Mouse (Mus musculus): ENCODE measurements around the gene Ifi35.
A peak's percentile ranks its signal among the peaks of the same experiment; 100 is the strongest.
"Not testable (repeated sequence)": the region's sequence is repeated elsewhere in the genome, so short reads cannot be mapped to it uniquely, and the experiment has no call there.

Gene Ifi35

DNA sequence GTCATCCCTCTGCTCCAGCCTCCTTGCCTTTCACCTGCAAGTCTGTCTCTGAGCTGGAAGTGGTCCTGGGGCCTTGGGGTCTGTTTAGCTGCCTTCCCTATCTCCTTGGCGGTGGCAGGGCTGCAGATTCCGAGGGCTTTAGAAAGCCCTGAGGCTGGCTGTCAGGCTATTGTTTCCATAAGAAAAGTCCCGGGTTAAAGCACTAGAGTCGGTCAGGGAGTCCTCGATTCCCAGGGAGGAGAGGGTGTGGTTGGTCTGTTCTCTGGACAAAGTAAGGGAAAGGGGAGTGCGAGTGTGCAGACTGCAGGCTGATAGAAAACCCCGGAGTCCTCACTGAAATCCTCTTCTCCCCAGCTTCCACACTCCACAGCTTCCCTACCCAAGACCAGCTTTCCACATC is 22.0 kb downstream of the Ifi35 start:
- DNase-seq: no peak

DNA sequence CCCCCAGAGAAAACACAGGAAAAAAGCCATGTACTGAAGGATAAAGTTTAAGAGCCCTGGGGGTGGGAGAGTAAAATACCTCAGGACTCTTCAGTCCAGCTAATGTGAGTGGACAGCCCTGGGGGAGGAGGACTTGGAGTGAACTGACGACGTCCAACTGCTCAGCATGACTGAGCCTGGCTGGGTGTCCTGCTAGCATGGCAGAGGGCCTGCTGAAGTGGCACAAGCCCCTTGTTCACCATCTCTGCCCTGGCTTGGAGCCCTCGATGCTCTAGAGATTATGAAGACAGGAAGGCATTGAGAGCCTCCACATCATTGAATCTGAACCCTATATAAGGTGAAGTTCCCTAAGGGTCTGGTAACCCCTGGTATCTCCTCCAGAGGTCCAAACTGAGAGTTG is 23.7 kb downstream of the Ifi35 start:
- DNase-seq: no peak

DNA sequence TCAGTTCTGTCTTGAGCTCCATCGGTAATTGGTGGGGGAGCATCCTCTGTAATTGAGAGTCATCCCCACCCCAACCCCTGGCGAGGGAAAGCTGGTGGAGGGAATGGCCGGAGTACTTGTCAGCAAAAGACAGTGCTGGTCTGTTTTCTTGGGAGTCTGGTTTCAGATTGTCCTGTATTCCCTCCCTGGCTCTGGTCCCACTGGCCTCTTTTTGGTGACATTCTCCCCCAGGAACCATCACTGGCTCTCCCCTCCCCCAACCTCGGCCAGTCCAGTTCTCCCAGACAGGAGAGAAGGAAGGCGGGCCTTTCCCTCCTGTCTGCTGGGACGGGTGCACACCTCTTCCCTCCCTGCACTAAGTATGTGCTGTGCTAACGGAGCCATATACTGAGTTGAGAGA is 24.1 kb downstream of the Ifi35 start:
- no peak for DNase-seq

DNA sequence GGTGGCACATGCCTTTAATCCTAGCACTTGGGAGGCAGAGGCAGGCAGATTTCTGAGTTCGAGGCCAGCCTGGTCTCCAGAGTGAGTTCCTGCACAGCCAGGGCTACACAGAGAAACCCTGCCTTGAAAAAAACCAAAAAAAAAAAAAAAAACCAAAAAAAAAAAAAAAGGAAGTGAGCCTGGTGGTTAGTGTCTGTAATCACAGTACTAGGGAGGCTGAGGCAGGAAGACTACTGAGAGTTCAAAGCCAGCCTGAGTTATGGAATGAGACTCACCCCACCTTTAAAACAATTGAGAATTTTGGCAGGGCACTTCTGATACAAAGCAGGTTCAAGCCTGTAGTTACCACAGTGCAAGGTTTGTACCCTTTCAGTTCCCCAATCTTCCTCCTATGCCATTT is 25.5 kb downstream of the Ifi35 start:
- DNase-seq: not testable (repeated sequence)

DNA sequence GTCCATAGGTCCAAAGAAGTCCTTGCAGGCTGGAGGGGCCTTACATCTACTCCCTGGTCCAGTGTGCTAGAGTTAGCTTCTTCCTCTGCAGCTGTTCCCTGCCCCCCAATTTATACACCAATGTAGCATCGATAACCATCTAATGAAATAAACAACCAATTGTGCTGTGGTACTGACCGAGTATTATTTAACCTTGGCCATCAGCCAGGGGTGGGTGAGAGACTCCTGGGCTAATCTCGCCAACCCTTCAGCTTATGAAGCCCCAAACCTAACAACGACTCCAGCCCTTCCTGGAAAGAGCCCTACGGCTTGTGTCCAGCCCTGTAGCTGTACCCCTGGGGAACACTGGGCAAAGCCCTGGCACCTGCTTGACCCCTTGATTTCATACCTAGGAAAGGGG is 26.1 kb downstream of the Ifi35 start:
- no peak for DNase-seq

DNA sequence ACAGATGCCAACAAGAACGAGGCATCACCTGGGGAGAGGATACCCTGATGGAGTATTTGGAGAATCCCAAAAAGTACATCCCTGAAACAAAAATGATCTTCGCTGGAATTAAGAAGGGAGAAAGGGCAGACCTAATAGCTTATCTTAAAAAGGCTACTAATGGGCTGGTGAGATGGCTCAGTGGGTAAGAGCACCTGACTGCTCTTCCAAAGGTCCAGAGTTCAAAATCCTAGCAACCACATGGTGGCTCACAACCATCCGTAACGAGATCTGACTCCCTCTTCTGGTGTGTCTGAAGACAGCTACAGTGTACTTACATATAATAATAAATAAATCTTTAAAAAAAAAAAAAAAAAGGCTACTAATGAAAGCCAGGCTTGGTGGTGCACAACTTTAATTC is 28.2 kb downstream of the Ifi35 start:
- not testable (repeated sequence) for DNase-seq

DNA sequence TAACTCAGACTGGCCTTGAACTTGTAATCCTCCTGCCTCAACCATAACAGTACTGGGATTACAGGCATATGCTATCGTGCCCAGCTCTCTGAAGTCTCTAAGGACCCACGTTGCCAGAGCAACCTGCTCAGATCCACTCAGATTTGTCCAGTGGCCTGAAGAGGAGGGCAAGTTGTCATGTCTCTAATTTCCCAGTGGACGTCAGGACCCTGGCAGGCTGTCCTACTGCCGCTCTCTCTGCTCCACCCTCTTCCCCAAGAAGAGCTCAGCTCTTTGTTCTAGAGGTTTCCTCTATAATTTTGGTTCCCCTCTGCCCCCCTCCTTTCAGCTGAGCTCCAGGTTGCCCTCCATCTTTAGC is 29.0 kb downstream of the Ifi35 start:
- DNase-seq: no peak

DNA sequence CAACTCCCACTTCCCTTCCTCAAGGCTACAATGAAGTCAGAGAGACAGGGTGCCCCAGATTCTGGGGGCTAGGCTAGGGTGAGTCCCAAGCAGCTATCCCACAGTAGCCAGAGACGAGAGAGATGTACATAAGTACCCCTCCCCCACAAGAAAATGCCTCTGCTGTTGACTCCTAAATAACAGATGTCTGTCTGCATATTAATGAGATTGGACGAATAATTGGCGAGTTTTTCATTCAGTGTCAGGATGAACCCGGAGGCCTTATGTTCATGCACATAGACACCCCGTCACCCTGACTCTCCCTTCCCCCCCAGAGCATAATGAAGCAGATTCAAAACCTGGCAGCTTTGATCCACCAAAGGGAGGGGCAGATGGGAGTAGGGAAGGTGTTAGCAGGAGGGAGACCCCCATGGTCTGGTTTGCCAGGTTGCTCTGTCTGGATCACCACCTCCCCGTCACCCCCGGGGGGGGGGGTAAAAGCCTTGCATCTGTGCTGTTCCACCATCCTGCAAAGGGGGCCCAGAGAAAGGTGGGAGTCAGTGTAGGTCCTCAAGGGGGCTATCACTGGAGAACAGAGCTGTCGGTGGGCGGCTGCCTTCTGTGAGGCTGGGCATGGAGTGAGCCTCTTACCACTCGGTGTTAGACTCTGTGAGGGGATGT is 29.5 kb downstream of the Ifi35 start:
- DNase-seq: no peak

DNA sequence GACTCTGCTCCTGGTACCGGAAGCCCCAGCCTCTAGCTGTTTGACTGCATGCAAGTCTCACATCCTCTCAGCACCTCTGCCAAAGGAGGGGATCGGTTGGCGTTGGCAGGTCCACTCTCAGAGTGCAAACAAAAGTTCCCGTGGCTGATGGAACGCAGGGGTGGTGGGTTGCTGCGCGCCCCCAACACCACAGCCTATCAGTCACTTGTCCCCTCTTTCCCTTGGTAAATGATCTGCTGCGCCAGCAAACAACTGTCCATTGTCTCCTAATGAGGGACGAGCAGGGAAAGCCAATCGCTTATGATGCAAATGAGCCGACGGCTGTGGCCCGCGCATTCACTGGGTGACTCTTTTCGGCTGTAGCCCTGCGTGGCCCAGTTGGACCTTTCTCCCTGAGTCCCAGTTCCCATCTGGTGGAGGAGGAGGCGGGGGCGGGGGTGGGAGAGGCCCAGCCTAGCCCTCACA is 31.0 kb downstream of the Ifi35 start:
- peak; percentile 34 for DNase-seq

DNA sequence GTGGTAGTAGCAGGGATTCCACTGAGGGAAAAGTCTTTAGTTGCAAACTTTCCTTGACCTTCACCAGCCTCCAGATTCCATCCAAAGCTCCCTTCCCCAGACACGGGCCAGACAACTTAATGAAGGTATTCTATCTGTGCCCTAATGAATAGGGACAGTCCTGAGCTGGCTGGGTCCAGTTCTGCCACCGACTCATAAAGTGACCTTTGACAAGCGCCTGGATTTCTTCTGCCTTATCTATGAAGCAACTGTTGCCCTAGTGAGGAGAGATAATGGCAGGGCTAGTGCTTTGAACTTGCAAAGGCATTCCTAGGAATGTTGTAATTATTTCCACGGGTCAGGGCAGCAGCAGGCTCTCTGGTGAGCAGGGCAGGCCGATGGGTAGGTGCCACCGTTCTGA is 32.7 kb downstream of the Ifi35 start:
- DNase-seq: no peak

DNA sequence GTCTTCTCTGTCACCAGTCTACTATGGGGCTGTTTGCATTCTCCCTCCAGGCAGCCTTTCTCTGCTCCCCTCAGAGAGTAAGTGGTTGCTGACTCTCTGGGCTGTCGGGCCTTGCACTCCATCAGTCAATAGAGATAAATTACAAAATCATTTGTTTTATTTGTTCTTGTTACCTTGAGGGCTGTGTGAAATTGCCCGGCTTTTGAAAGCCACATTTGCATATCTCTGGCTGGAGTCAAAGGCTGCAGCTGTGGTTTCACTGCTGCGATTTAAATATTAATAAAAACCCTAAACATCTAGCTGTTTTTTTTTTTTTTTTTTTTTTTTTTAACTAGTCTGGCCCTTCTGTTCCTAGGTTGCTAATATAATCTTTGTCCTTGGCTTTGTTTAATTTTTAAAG is 35.6 kb downstream of the Ifi35 start:
- DNase-seq: no peak

DNA sequence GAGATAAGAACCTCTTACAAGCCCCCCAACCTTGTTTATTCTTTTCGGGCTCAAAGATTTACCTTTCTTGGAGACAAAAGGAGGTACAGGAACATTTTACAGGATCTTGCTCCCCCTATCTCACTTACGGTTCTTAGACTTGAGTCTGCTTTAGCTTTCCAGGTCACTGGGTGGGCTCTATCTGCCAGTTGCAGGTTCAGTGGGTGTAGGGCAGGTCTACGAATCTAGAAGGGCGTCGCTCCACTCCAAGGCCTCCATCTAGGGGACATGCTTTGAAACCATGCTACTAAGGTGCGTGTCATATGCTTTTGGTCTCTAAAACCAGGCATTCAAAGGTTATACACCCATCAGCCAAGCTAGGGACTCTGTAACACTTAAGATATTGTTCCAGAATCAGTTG is 36.0 kb downstream of the Ifi35 start:
- no peak for DNase-seq

DNA sequence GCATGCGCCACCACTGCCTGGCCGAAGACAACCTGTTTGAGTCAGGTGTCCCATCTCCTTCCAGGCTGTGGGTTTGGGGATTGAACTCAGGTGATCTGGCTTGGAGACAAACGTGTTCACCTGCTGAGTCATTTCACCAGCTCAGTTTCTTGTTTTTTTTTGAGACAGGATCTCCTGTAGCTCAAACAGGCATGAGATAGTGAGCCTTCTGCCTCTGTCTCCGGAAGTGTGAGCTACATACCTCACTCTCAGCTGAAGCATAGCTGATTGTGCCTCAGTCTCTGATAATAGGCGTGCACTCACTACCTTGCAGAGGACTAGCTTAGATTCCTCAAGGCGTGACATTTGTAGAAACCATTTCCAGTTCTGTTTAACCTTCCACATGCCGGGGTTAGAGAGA is 36.6 kb downstream of the Ifi35 start:
- no peak for DNase-seq

DNA sequence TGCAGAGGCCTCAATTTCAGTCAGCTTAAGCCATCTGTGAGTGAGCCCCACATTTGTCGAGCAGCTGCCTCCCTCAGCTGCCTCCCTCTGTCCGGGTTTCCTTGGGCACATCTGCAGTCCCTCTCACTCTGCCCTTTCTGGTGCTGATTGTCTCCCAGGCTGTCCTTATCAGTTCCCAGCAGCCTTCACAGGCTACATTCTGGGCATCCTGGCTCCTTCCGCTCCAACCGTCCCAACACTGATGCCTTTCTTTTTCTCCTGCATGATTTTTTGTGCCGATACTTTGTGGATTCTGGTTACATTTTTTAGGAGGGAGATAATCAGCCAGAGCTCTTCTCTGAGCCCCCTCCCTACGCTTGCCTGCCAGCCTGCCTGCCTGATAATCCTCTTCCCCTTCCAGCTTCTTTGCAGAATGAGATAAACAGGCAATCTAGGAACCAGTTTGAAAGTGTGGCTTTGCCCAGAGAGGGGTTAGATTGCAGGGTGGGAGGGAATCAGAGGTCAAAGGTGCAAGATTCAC is 37.4 kb downstream of the Ifi35 start:
- DNase-seq: no peak

DNA sequence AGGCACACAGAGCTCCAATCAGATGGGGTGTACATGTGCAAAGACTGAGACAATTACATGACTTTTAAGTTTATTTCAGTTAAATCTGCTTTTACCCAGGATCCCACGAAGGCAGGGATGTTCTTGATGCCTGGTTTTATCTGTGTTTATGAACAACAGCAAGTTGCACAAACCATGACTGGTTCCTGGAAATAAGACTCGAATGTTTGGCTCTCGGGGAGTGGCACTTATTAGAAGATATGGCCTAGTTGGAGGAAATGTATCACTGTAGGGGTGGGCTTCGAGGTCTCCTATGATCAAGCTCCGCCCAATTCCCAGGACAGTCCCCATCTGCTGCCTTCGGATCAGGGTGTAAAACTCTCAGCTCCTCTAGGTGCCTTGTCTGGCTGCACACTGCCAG is 37.9 kb downstream of the Ifi35 start:
- DNase-seq: no peak

DNA sequence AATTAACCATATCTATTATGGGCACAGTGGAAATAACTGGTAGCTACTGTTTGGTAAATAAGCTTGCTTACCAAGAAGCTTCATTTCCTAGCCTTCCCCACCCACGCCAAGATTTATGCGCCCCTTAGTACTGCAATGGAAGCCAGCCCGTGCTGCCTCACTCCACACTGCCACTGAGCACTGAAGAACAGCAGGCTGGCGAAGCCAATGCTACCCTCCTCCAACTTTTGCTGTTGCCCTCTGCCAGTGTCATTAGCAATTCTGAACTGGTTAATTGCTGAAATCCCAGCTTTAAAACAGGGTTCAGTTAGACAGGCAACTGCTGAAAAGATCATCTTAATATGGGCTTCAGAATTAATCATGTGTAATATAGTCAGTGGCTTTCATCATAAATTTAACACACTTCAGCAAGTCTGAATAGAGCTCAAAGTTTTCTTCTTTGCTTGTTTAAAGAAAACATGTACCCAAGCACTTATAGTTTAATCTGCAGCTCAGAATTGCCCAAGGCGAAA is 58.1 kb downstream of the Ifi35 start:
- DNase-seq: no peak

DNA sequence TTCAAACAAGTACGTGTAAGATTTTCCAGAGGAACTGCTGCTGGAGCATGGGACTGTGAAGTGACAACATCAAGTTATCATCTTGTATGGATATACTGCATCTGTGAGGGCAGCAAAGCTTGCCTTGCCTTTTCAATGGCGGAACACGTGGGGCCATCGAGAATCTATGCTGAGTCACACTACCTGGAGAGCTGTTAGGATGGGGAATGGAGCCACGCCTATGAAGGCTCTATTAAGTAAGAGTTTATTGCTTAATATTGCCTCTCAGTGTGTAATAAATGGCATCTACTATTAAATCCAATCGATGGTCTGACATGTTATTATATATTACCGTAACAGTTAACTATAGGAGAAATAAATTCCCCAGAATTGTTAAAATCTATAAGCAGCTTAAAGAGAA is 58.9 kb downstream of the Ifi35 start:
- DNase-seq: no peak

Measured in layer of hippocampus, adult 9-11 months (tissue).